Mouse (Mus musculus): ENCODE data around the gene Ciart. TPM values are rescaled to one million over a fixed set of nuclear protein-coding genes. Genes with fewer than 3 reads are reported as not detected.
"Not testable (repeated sequence)": the region's sequence is repeated elsewhere in the genome, so short reads cannot be mapped to it uniquely, and the experiment has no call there.

Gene Ciart
- polyA plus RNA-seq, 1 experiment from 2014 or later = 4.4 TPM

GRCm38 (mm10) chr3:95863578-95863977, 18.5 kb downstream of the Ciart start:
- H3K4me3 ChIP-seq (ENCODE audit: low read depth, low read length) = no peak overlapping the region
- peaks cover 55% of the 10 kb centered on the region for H3K36me3 ChIP-seq (ENCODE audit: control insufficient read depth, insufficient read depth, low read length)
- 74% methylated on average over 7 of the region's 7 CpGs for WGBS
- H3K4me1 ChIP-seq (ENCODE audit: control insufficient read depth, insufficient read depth, low read length) = no peaks in the 10 kb centered on the region
- no peak for ATAC-seq (ENCODE audit: low read depth)
- no peaks in the 10 kb centered on the region for H3K27me3 ChIP-seq (replicated peaks; ENCODE audit: control insufficient read depth, insufficient read depth, low read length)
- no peak overlapping the region for H3K4me2 ChIP-seq (ENCODE audit: low read depth, low read length)
- no peaks in the 10 kb centered on the region for H3K9me3 ChIP-seq (ENCODE audit: control insufficient read depth, low read length)
- no peak overlapping the region for H3K9ac ChIP-seq (ENCODE audit: low read depth, low read length)
- DNase-seq (ENCODE audit: low spot score) = no peak
- no peak overlapping the region for H3K27ac ChIP-seq (replicated peaks; ENCODE audit: low read depth, low read length)

GRCm38 (mm10) chr3:95861796-95862195, 20.3 kb downstream of the Ciart start:
- Histone ChIP-seq H3K27me3 (replicated peaks; ENCODE audit: control insufficient read depth, insufficient read depth, low read length) (no peaks in the 10 kb centered on the region), H3K9ac (ENCODE audit: low read depth, low read length) (no peak overlapping the region), H3K4me1 (ENCODE audit: control insufficient read depth, insufficient read depth, low read length) (no peaks in the 10 kb centered on the region), H3K4me2 (ENCODE audit: low read depth, low read length) (no peak overlapping the region), H3K36me3 (ENCODE audit: control insufficient read depth, insufficient read depth, low read length) (peaks cover 39% of the 10 kb centered on the region), H3K27ac (replicated peaks; ENCODE audit: low read depth, low read length) (no peak overlapping the region), H3K9me3 (ENCODE audit: control insufficient read depth, low read length) (no peaks in the 10 kb centered on the region), H3K4me3 (ENCODE audit: low read depth, low read length) (no peak overlapping the region)
- WGBS = 45% methylated on average over 2 of the region's 2 CpGs
- ATAC-seq (ENCODE audit: low read depth) (peak; percentile 71), DNase-seq (ENCODE audit: low spot score) (peak; percentile 82)

GRCm38 (mm10) chr3:95861216-95861615, 20.8 kb downstream of the Ciart start:
- H3K27ac ChIP-seq (replicated peaks; ENCODE audit: low read depth, low read length) = no peak overlapping the region
- H3K9ac ChIP-seq (ENCODE audit: low read depth, low read length) = no peak overlapping the region
- 76% methylated on average over 10 of the region's 10 CpGs for WGBS
- H3K4me1 ChIP-seq (ENCODE audit: control insufficient read depth, insufficient read depth, low read length) = no peaks in the 10 kb centered on the region
- H3K36me3 ChIP-seq (ENCODE audit: control insufficient read depth, insufficient read depth, low read length) = peaks cover 35% of the 10 kb centered on the region
- no peak overlapping the region for H3K4me2 ChIP-seq (ENCODE audit: low read depth, low read length)
- H3K4me3 ChIP-seq (ENCODE audit: low read depth, low read length) = no peak overlapping the region
- DNase-seq (ENCODE audit: low spot score) (no peak), ATAC-seq (ENCODE audit: low read depth) (no peak)
- H3K27me3 ChIP-seq (replicated peaks; ENCODE audit: control insufficient read depth, insufficient read depth, low read length) = no peaks in the 10 kb centered on the region
- H3K9me3 ChIP-seq (ENCODE audit: control insufficient read depth, low read length) = no peaks in the 10 kb centered on the region

GRCm38 (mm10) chr3:95860323-95860722, 21.7 kb downstream of the Ciart start:
- no peaks in the 10 kb centered on the region for H3K27me3 ChIP-seq (replicated peaks; ENCODE audit: control insufficient read depth, insufficient read depth, low read length)
- DNase-seq (ENCODE audit: low spot score) = no peak
- H3K9ac ChIP-seq (ENCODE audit: low read depth, low read length) = no peak overlapping the region
- H3K4me1 ChIP-seq (ENCODE audit: control insufficient read depth, insufficient read depth, low read length) = no peaks in the 10 kb centered on the region
- H3K4me2 ChIP-seq (ENCODE audit: low read depth, low read length) = no peak overlapping the region
- H3K4me3 ChIP-seq (ENCODE audit: low read depth, low read length) = no peak overlapping the region
- no peaks in the 10 kb centered on the region for H3K9me3 ChIP-seq (ENCODE audit: control insufficient read depth, low read length)
- H3K36me3 ChIP-seq (ENCODE audit: control insufficient read depth, insufficient read depth, low read length) = peaks cover 29% of the 10 kb centered on the region
- H3K27ac ChIP-seq (replicated peaks; ENCODE audit: low read depth, low read length) = no peak overlapping the region
- no peak for ATAC-seq (ENCODE audit: low read depth)
- 89% methylated on average over 3 of the region's 3 CpGs for WGBS

GRCm38 (mm10) chr3:95858278-95858677, 23.8 kb downstream of the Ciart start:
- H3K4me2 ChIP-seq (ENCODE audit: low read depth, low read length); H3K4me3 ChIP-seq (ENCODE audit: low read depth, low read length); H3K27ac ChIP-seq (replicated peaks; ENCODE audit: low read depth, low read length); H3K4me1 ChIP-seq (ENCODE audit: control insufficient read depth, insufficient read depth, low read length); H3K9me3 ChIP-seq (ENCODE audit: control insufficient read depth, low read length); H3K27me3 ChIP-seq (replicated peaks; ENCODE audit: control insufficient read depth, insufficient read depth, low read length); DNase-seq (ENCODE audit: low spot score); H3K9ac ChIP-seq (ENCODE audit: low read depth, low read length); ATAC-seq (ENCODE audit: low read depth): not testable (repeated sequence)
- WGBS = 78% methylated on average over 3 of the region's 3 CpGs
- peaks cover 16% of the 10 kb centered on the region for H3K36me3 ChIP-seq (ENCODE audit: control insufficient read depth, insufficient read depth, low read length)

GRCm38 (mm10) chr3:95857050-95857449, 25.0 kb downstream of the Ciart start:
- H3K9ac ChIP-seq (ENCODE audit: low read depth, low read length); H3K4me2 ChIP-seq (ENCODE audit: low read depth, low read length); H3K4me3 ChIP-seq (ENCODE audit: low read depth, low read length); ATAC-seq (ENCODE audit: low read depth); H3K27ac ChIP-seq (replicated peaks; ENCODE audit: low read depth, low read length); H3K9me3 ChIP-seq (ENCODE audit: control insufficient read depth, low read length); H3K27me3 ChIP-seq (replicated peaks; ENCODE audit: control insufficient read depth, insufficient read depth, low read length); H3K4me1 ChIP-seq (ENCODE audit: control insufficient read depth, insufficient read depth, low read length); DNase-seq (ENCODE audit: low spot score): not testable (repeated sequence)
- 75% methylated on average over 1 of the region's 1 CpGs for WGBS
- peaks cover 21% of the 10 kb centered on the region for H3K36me3 ChIP-seq (ENCODE audit: control insufficient read depth, insufficient read depth, low read length)

GRCm38 (mm10) chr3:95856115-95856514, 25.9 kb downstream of the Ciart start:
- no peaks in the 10 kb centered on the region for H3K9me3 ChIP-seq (ENCODE audit: control insufficient read depth, low read length)
- no peaks in the 10 kb centered on the region for H3K4me1 ChIP-seq (ENCODE audit: control insufficient read depth, insufficient read depth, low read length)
- H3K27me3 ChIP-seq (replicated peaks; ENCODE audit: control insufficient read depth, insufficient read depth, low read length) = no peaks in the 10 kb centered on the region
- H3K9ac ChIP-seq (ENCODE audit: low read depth, low read length) = peak overlapping the region; percentile 89
- H3K4me3 ChIP-seq (ENCODE audit: low read depth, low read length) = peak overlapping the region; percentile 90
- DNase-seq (ENCODE audit: low spot score) (peak; percentile 23), ATAC-seq (ENCODE audit: low read depth) (0 out of 2 replicates have a peak, but pooled peaks have one; percentile 14)
- peak overlapping the region; percentile 72 for H3K4me2 ChIP-seq (ENCODE audit: low read depth, low read length)
- peak overlapping the region; percentile 85 for H3K27ac ChIP-seq (replicated peaks; ENCODE audit: low read depth, low read length)
- 16% methylated on average over 7 of the region's 7 CpGs for WGBS
- peaks cover 24% of the 10 kb centered on the region for H3K36me3 ChIP-seq (ENCODE audit: control insufficient read depth, insufficient read depth, low read length)

- Histone ChIP-seq H3K4me2 (ENCODE audit: low read depth, low read length) (peak within 1 kb of the TSS; percentile 72), H3K4me3 (ENCODE audit: low read depth, low read length) (peak within 1 kb of the TSS; percentile 90), H3K27ac (replicated peaks; ENCODE audit: low read depth, low read length) (peak within 1 kb of the TSS; percentile 85), H3K9me3 (ENCODE audit: control insufficient read depth, low read length) (no peaks in the 10 kb centered on the region), H3K4me1 (ENCODE audit: control insufficient read depth, insufficient read depth, low read length) (no peaks in the 10 kb centered on the region), H3K36me3 (ENCODE audit: control insufficient read depth, insufficient read depth, low read length) (peaks cover 29% of the 10 kb centered on the region), H3K9ac (ENCODE audit: low read depth, low read length) (peak within 1 kb of the TSS; percentile 89), H3K27me3 (replicated peaks; ENCODE audit: control insufficient read depth, insufficient read depth, low read length) (no peaks in the 10 kb centered on the region)
- DNase-seq (ENCODE audit: low spot score) (peak; percentile 96), ATAC-seq (ENCODE audit: low read depth) (peak; percentile 98)
- under 1% methylated on average over 41 of the region's 56 CpGs for WGBS
Measured at GRCm38 (mm10) chr3:95855502-95856089, 26.5 kb downstream of the Ciart start, which contains the start of gene Prpf3. Gene Prpf3, minus strand, starts transcription at chr3:95855885.

GRCm38 (mm10) chr3:95851317-95851716, 30.7 kb downstream of the Ciart start:
- 96% methylated on average over 8 of the region's 8 CpGs for whole genome bisulfite sequencing
- no peak overlapping the region for H3K4me3 ChIP-seq (ENCODE audit: low read depth, low read length)
- no peak for DNase-seq (ENCODE audit: low spot score)
- H3K9me3 ChIP-seq (ENCODE audit: control insufficient read depth, low read length) = no peaks in the 10 kb centered on the region
- no peaks in the 10 kb centered on the region for H3K27me3 ChIP-seq (replicated peaks; ENCODE audit: control insufficient read depth, insufficient read depth, low read length)
- ATAC-seq (ENCODE audit: low read depth) = no peak
- H3K36me3 ChIP-seq (ENCODE audit: control insufficient read depth, insufficient read depth, low read length) = peaks cover 72% of the 10 kb centered on the region
- no peak overlapping the region for H3K27ac ChIP-seq (replicated peaks; ENCODE audit: low read depth, low read length)
- no peak overlapping the region for H3K9ac ChIP-seq (ENCODE audit: low read depth, low read length)
- H3K4me1 ChIP-seq (ENCODE audit: control insufficient read depth, insufficient read depth, low read length) = no peaks in the 10 kb centered on the region
- no peak overlapping the region for H3K4me2 ChIP-seq (ENCODE audit: low read depth, low read length)

Data from embryonic facial prominence, embryonic 14.5 days (tissue).